Mouse (Mus musculus) layer of hippocampus, adult 9-10 months (tissue): Measurements from ENCODE around the gene Basp1.

Experiments used
- DNase-seq: peaks from one replicate; pipeline ENCODE4 v3.0.0; 2022; ENCODE audit warnings: low spot score

Gene Basp1

DNA sequence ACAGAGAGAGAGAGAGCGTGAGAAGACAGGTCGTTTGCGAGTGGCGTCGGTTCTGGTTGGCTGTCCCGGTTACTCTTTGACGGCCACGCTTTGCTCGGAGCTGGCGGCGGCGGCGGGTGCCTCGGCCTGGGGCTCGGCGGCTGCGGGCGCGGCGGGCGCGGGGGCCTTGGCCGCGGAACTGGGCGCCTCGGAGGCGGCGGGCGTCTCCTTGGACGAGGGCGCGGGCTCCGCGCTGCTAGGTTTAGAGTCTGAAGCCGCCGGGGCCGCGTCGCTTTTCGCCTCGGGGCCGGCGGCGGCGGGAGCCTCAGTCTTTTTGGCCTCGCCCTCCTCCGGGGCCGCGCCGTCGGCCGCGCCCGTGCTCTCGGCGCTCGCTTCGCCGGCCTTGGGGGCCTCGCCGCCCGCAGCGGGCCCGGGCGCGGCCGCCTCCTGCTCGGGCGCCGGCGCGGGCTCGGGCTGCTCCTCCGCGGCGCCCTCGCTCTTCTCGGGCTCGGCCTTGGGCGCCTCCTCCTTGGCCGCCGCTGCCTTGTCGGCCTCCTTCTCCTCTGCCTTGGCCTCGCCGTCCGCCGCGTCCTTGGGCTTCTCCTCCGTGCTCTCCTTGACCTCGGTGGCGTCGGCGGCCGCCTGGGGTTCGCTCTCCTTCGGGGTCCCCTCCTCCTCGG, 49.3 kb downstream of the Basp1 start:
- DNase-seq, result no peak

DNA sequence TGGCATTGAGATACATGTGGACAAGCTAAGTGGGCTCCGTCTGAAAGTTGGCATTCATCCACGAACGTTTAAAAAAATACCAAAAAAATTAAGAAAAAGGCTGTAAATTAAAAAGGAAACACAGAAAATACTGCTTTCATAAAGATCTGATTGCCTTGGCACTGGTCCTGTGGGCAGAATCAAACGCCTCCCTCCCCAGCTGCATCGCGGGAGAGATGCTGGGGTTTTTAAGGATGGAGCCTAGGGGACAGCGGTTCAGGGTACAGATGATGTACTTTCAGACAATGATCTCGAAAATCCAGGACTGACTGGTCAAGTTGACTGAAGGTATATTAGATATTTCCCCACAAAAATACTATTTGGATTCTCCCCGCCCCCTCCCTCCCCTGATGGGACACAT, 49.9 kb downstream of the Basp1 start:
- DNase-seq, result no peak

DNA sequence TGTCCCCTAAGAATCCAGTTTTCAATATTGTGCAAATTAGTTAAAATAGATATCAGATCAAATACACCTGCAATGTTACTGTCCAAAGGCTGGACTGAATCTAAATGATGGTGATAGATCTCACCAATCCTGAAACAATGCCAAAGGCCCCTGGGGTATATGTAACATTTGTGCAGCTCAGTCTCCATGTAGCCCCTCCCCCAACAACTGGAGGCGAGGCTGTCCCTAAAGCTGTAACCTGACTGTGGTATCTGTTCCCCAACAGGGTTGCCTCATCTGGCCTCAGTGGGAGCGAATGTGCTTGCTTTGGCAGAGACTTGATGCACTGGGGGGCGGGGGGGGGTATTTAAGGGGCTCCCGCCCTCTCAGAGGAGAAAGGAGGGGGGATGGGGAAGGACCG, 52.7 kb downstream of the Basp1 start:
- no peak for DNase-seq

DNA sequence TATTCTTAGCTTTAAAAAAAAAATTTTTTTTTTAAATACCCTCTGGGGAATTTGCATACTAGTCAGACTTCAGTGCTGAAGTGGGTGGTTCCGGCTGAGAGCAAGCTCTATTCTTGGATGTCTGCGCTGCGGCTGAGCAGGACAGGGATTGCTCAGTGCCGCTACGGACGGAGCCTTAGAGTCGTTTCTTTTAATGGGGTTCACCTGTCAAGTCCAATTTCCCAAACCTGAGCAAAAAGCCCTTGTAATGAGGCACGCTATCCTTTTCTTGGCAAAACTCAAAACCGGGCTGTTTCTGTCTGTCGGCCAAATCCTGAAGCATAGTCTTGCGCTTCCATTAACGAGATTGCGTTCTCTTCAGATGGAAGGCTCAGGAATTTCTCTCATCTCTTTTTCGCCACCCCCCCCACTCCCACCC, 54.9 kb downstream of the Basp1 start:
- no peak for DNase-seq

DNA sequence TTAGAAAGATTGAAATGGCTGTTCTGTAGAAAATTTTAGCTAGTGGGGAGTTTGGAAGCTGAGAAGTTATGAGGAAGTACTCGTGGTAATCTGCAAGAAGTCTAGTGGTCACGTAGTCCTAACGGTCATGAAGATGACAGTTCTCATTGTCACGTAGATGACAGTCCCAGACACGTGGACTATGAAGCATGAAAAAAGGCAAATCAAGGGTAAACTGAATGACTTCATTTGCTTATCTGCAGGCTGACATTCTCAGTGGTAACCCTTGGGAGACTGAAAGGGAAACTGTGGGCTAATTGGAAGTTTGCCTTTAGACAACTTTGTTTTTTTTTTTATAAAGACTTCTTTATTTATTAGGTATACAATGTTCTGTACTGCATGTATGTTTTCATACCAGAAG, 58.2 kb downstream of the Basp1 start:
- DNase-seq, result no peak

DNA sequence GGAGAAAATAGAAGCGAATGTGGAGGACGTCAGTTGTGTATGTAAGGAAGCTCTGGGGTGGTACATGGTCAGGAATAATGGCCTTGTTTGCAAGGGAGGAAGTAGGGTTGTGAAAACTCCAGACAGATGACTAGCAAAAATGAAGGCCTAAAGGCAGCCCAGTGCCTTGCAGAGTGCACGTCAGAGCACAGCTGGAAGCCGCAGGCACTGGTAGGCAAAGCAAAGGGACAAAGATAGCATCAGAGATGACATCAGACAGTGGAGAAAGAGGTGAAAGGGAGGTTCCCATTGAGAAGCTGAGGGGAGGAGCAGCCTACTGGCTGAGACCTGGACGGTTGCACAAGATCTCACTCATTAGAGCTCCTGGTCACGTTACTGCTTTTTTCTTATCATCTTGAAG, 58.8 kb downstream of the Basp1 start:
- DNase-seq, result no peak

DNA sequence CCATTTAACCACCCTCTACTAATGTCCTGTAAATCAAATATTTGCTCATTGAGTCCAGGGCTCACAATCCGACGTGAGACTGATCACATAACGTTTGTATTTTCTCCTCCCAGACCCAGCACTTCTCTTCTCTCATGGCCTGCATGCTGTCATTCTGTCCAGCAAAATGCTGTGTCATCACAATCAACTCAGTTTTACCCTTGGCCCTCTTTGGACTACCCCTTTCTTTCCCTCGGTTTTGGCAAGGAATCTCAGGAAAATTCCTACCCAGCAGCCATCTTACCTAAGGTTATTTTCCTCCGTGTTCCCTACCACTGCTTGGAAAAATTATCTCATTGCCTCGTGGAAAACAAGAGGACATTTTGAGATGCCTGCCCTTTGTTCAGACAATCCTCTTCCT, 60.1 kb downstream of the Basp1 start:
- no peak for DNase-seq

DNA sequence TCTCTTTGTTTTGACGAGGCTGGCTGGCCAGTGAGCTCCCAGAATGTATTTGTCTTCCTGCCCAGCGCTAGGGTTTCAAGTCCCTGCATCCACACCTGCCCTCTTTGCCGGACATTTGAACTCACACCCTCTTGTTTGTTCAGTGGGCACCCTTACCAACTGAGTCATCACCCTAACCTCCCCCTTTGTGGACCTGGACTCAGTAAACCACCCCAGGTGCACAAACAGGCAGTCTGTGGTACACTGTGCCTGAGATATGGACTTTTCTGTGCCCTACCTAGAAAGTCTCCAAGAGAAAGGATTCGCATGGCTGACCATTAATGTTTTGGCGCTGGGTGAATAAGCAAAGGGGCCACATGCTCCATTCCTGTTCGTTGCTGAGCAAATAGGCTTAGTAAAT, 70.3 kb downstream of the Basp1 start:
- no peak for DNase-seq

DNA sequence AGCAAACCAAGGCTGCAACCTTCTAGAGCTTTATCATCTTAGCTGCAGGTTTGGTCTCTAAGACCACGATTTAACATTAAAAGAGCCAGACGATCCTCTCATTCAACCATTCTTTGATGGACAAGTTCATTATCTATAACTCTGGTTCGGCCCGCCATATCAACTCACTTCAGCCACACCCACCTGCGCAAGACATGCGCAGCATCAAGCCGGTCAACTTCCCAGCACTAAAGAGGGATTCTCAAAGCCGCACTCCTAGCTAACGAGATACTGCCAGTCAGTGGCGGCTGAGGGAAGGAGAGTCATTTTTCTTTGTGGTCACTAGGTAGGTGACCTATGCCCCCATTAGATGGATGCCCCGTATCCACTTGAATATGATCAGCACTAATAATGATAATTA, 78.3 kb downstream of the Basp1 start:
- DNase-seq, result no peak

DNA sequence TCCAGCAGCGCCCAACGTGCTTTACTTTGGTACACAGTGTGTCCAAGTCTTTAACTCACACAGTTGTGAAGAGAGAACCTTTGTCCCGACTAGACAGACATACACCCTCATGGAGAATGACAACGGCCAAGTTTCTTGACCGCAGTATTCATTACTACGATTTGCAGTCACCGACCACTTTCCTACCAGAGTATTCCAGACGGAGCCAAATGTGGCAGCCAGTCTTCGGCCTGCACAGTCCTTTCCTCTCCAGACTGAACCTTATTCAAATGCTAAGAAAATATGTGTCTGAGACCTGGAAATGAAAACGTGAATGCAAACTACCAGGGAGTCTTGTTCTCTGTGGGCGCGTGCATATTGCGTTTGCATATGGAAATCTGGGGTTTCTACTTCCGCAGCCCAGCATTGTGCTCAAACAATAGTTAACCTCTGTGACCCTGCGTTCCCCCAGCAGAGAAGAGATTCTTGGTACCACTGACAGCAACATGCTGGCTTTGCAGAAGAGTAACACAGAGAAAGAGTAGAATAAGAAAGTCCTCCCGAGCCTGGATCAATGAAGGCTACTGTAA, 81.6 kb downstream of the Basp1 start:
- DNase-seq, result no peak

DNA sequence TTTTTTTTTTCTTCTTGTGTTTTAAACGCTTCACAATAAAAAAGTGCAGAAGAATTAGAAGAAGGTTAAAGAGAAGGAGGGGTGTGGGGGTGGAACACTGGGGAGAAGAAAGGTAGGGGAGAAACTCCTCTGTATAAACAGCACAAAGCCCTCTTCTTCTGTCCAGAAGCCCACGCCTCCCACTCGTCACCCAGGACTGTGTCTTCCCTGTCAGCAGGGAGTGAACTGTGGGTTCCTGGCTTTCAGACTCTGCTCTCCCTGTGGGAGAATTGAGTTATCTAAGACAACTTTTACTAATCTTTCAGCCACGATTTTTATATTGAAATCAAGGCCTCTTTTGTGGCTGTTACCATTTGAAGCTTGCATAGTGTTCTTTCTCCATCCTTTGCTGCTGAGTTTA, 82.6 kb downstream of the Basp1 start:
- DNase-seq, result no peak

DNA sequence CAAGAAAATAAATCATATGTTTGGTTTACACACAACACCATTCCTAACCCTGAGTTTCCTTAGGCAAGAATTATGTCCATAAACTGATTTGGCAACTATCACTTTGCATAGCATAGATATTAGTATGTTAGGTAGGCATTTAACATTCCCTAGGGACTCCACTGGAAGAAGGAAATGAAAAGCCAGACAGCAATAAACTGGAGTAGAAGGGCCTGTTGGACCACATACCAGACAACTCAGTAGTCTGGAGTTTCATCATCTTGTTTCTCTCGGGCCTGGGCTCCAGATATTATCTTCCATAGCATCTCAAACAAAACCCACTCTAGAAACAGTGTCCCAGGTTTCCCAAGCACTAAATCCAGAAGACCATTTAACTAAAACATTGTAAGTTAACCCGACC, 91.0 kb downstream of the Basp1 start:
- no peak for DNase-seq

DNA sequence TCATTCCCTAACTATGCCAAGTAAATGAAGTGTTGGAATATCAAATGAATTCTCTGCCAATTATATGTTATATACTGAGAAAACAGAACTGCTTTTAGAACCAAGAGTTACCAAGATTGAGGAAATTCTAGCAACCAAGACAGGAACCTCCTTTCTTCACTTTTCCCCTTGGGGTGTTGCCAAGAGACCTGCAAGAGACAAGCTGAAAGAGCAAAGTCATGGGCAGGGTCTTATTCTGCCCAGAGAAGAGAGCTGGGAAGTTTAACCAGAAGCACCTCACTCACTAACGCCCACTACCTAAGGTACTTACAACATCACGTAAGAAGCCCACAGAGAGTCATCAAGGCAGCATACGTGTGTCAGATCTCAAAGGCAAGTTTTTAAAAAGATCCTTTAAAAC, 91.5 kb downstream of the Basp1 start:
- no peak for DNase-seq

DNA sequence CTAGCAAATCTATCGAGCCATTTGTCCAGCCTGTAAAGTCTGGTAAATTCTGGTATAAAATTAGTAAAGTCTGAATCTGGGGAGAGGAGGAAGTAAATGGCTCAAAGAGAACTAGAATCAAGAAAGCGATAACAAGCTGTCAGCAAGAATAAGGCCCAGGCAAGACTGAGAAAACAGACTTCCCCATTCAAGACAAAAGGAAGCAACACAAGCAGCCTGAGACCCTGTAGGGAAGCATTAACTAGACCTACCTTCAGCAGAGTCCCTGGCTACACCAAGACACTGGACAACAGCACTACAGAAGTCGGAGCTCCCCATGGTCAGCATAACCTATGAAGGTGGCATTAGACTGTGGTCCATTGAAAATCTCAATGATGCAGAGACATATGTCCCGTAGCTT, 91.9 kb downstream of the Basp1 start:
- DNase-seq, result no peak

DNA sequence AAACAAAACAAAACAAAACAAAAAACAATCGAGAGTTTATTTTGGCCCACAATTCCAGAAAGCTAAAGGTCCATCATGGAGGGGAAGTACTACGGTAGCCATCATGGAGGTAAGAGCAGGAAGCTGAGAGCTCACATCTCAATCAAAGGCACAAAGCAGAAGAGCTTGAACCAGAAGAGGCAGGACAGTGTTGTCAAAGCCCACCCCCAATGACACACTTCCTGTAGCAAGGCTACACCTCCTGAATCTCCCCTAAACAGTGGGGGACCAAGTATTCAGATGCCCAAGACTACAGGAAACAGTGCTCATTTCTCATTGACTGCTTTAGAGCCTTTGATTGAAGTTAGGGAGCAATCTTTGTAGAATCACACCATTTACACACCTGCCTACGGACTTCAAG, 99.1 kb downstream of the Basp1 start:
- no peak for DNase-seq
